Mouse (Mus musculus) E14TG2a.4 (cell line): ENCODE data around the gene Selenoo.

Source experiments
- H3K27me3 ChIP-seq: 2 replicates; pipeline ENCODE4 v1.6.1; 2014; ENCODE audit warnings: low read length, control low read depth; ENCODE audit not compliant: insufficient read depth
- H3K36me3 ChIP-seq: 2 replicates; pipeline ENCODE4 v1.6.1; 2014; ENCODE audit warnings: low read length, control low read depth; ENCODE audit not compliant: insufficient read depth
- H3K4me1 ChIP-seq: replicated peaks from 2 replicates; pipeline ENCODE4 v1.6.1; 2014; ENCODE audit warnings: low read depth, low read length, control low read depth
- H3K4me3 ChIP-seq: replicated peaks from 2 replicates; pipeline ENCODE4 v1.5.1; 2014; ENCODE audit warnings: mild to moderate bottlenecking, low read length
- H3K9me3 ChIP-seq: 2 replicates; pipeline ENCODE4 v1.6.1; 2014; ENCODE audit warnings: low read length, control low read depth
- CTCF ChIP-seq: conservative IDR thresholded peaks from 2 replicates; pipeline ENCODE4 v1.5.1; 2014; ENCODE audit warnings: low read length
- NANOG ChIP-seq: IDR thresholded peaks from 2 replicates; pipeline ENCODE4 v1.6.1; 2014; ENCODE audit warnings: borderline replicate concordance, low read length, mixed read lengths
- POU5F1 ChIP-seq: IDR thresholded peaks from 2 replicates; pipeline ENCODE4 v1.6.1; 2014; ENCODE audit warnings: low read length, borderline replicate concordance

Selenoo gene

GRCm38 (mm10) chr15:89138046-89138405 lies 49.1 kb downstream of the Selenoo start:
- Histone ChIP-seq H3K9me3 (peaks cover 3% of the 10 kb centered on the region; the same call in 1 of the 2 replicates), H3K36me3 (peaks cover 8% of the 10 kb centered on the region), H3K4me3 (no peak overlapping the region), H3K27me3 (peaks cover 69% of the 10 kb centered on the region), H3K4me1 (peaks cover 26% of the 10 kb centered on the region)
- TF ChIP-seq CTCF (no peak), POU5F1 (no peak), NANOG (no peak)

GRCm38 (mm10) chr15:89138531-89138930 lies 49.6 kb downstream of the Selenoo start:
- H3K27me3 ChIP-seq: peaks cover 71% of the 10 kb centered on the region
- no peak for TF ChIP-seq NANOG
- TF ChIP-seq CTCF: no peak
- no peak for TF ChIP-seq POU5F1
- H3K36me3 ChIP-seq: peaks cover 13% of the 10 kb centered on the region
- H3K9me3 ChIP-seq: peaks cover 3% of the 10 kb centered on the region; the same call in 1 of the 2 replicates
- H3K4me1 ChIP-seq: peaks cover 26% of the 10 kb centered on the region
- no peak overlapping the region for H3K4me3 ChIP-seq

GRCm38 (mm10) chr15:89140048-89140658 lies 51.3 kb downstream of the Selenoo start:
- Histone ChIP-seq H3K4me1 (peaks cover 26% of the 10 kb centered on the region), H3K27me3 (peaks cover 78% of the 10 kb centered on the region), H3K4me3 (peak overlapping the region; percentile 85), H3K9me3 (peaks cover 3% of the 10 kb centered on the region; the same call in 1 of the 2 replicates), H3K36me3 (peaks cover 27% of the 10 kb centered on the region)
- TF ChIP-seq POU5F1: no peak

GRCm38 (mm10) chr15:89140659-89141252 lies 51.9 kb downstream of the Selenoo start, which contains the start of gene Mapk12:
Gene Mapk12 (minus strand): TSS chr15:89140703.
- Histone ChIP-seq H3K4me3 (peak within 1 kb of the TSS; percentile 85), H3K4me1 (peaks cover 31% of the 10 kb centered on the region), H3K9me3 (peaks cover 3% of the 10 kb centered on the region; the same call in 1 of the 2 replicates), H3K27me3 (peaks cover 78% of the 10 kb centered on the region), H3K36me3 (peaks cover 33% of the 10 kb centered on the region)
- TF ChIP-seq POU5F1 (no peak), NANOG (no peak), CTCF (no peak)

GRCm38 (mm10) chr15:89141443-89141842 lies 52.6 kb downstream of the Selenoo start:
- Histone ChIP-seq H3K4me1 (peaks cover 38% of the 10 kb centered on the region), H3K36me3 (peaks cover 35% of the 10 kb centered on the region), H3K9me3 (peaks cover 3% of the 10 kb centered on the region; the same call in 1 of the 2 replicates), H3K27me3 (peaks cover 83% of the 10 kb centered on the region), H3K4me3 (peak overlapping the region; percentile 85; the same call in 1 of the 2 replicates)
- TF ChIP-seq CTCF (no peak), NANOG (no peak), POU5F1 (no peak)

GRCm38 (mm10) chr15:89141905-89142304 lies 53.0 kb downstream of the Selenoo start:
- peaks cover 35% of the 10 kb centered on the region for H3K36me3 ChIP-seq
- peaks cover 87% of the 10 kb centered on the region for H3K27me3 ChIP-seq
- H3K4me1 ChIP-seq: peaks cover 42% of the 10 kb centered on the region
- TF ChIP-seq POU5F1 (no peak), CTCF (no peak), NANOG (no peak)
- no peak overlapping the region for H3K4me3 ChIP-seq
- H3K9me3 ChIP-seq: peaks cover 3% of the 10 kb centered on the region; the same call in 1 of the 2 replicates

- Histone ChIP-seq H3K9me3 (no peaks in the 10 kb centered on the region; the same call in 1 of the 2 replicates), H3K27me3 (peaks cover 90% of the 10 kb centered on the region), H3K4me3 (no peak overlapping the region), H3K4me1 (peaks cover 55% of the 10 kb centered on the region), H3K36me3 (peaks cover 35% of the 10 kb centered on the region)
- TF ChIP-seq NANOG (no peak), CTCF (no peak), POU5F1 (no peak)
Observed at GRCm38 (mm10) chr15:89143134-89143533, 54.2 kb downstream of the Selenoo start.

- Histone ChIP-seq H3K27me3 (peaks cover 84% of the 10 kb centered on the region), H3K36me3 (peaks cover 35% of the 10 kb centered on the region), H3K9me3 (no peaks in the 10 kb centered on the region), H3K4me1 (peaks cover 60% of the 10 kb centered on the region), H3K4me3 (no peak overlapping the region)
- TF ChIP-seq NANOG: no peak
- TF ChIP-seq CTCF: no peak
- no peak for TF ChIP-seq POU5F1
Observed at GRCm38 (mm10) chr15:89144965-89145364, 56.1 kb downstream of the Selenoo start.

- TF ChIP-seq NANOG: no peak
- TF ChIP-seq POU5F1: no peak
- TF ChIP-seq CTCF: no peak
Observed at GRCm38 (mm10) chr15:89145813-89146350, 57.0 kb downstream of the Selenoo start.

More at GRCm38 (mm10) chr15:89145813-89146350, 57.0 kb downstream of the Selenoo start:
- Histone ChIP-seq H3K4me3 (peak overlapping the region; percentile 71), H3K36me3 (peaks cover 35% of the 10 kb centered on the region), H3K4me1 (peaks cover 64% of the 10 kb centered on the region), H3K27me3 (peaks cover 75% of the 10 kb centered on the region), H3K9me3 (no peaks in the 10 kb centered on the region)
